Mouse (Mus musculus) brain, embryonic 14.5 days (tissue): ENCODE measurements at regions not wholly inside any gene's neighbourhood (a gene's known extent, or its start where the extent isn't known, plus 50 kb on each side); places are given as distances from the start of the nearest gene placed in this dataset.

Experiments used
- CTCF ChIP-seq: fragments of 200-500 bp; IDR thresholded peaks from 2 replicates; pipeline ENCODE4 v1.5.1; 2012; ENCODE audit warnings: inconsistent platforms, mild to moderate bottlenecking, moderate library complexity, borderline replicate concordance; ENCODE audit not compliant: insufficient read depth, insufficient read length; ENCODE audit errors: extremely low read depth
- POLR2A ChIP-seq: fragments of 200-500 bp; IDR thresholded peaks from 2 replicates; pipeline ENCODE4 v1.6.1; 2012; ENCODE audit warnings: mild to moderate bottlenecking, inconsistent platforms, borderline replicate concordance; ENCODE audit not compliant: poor library complexity, insufficient read depth, insufficient read length, severe bottlenecking; ENCODE audit errors: extremely low read depth

GRCm38 (mm10) chr4:82101837-82102236 is 603.7 kb downstream of the Nfib start:
- TF ChIP-seq POLR2A (no peak), CTCF (no peak)
